Mouse (Mus musculus) bone marrow, adult 2 months (tissue): ENCODE data around the gene Mertk.

Experiments used
- CTCF ChIP-seq: fragments of 200-500 bp; IDR thresholded peaks from 2 replicates; pipeline ENCODE4 v1.5.1; 2011; ENCODE audit warnings: low read length, control low read depth; ENCODE audit not compliant: control insufficient read depth, insufficient read depth
- POLR2A ChIP-seq: fragments of 200-500 bp; IDR thresholded peaks from 2 replicates; pipeline ENCODE4 v1.6.1; 2011; ENCODE audit warnings: low read depth, mild to moderate bottlenecking, control low read depth, low read length, borderline replicate concordance; ENCODE audit not compliant: control insufficient read depth

DNA sequence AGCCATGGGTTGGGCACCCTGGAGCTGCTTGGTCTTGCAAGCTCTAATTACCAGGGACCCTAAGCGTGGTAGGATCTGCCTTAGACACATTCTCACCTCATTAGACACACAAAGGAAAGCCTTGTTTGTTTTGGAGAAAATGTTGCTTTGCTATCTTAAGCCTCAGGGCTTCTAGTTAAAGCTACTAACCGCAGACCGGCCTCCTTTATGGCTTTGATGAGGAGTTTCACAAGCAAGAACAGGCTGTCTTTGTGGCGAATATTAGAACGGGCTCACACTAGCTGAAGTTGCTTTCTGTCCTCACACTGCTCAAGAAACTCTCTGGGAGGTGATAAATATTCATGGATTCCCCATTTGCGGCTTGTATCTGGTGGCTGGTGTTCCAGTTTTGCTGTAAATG is 10.5 kb downstream of the Mertk start:
- no peak for TF ChIP-seq CTCF
- no peak for TF ChIP-seq POLR2A
